Mouse (Mus musculus): Measurements from ENCODE around the gene Ccsap.

DNA sequence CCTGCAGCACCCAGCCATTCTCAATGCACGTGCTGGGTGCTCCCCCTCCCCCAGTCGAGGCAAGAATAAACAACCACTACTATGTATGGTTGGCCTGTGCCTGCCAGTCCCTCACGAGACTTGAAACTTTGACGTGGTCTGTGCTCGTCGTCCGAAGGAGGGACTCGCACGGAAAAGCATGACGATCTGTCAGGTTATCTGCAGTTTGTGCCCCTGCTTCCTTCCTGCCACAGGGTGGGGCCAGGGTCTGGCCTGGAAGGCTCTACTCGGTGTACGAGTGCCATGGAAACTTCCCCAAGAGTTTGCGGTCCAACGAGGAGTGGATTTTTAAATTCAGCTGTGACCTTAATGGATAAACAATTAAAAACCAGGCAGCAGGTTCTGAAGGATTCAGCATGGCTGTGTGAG, 53.0 kb downstream of the Ccsap start:
- TF ChIP-seq NELFE (IDR thresholded peaks at IDR 0.05; ENCODE audit: low read depth, low read length) (no peak), MXI1 (IDR thresholded peaks at IDR 0.05; ENCODE audit: low read depth, low read length) (no peak), CTCF (conservative IDR thresholded peaks at IDR 0.05 in 1 of 2, IDR thresholded peaks at IDR 0.05 in 1 of 2; ENCODE audit: low read depth in 2 of 2, low read length in 2 of 2) (no peak), EP300 (IDR thresholded peaks at IDR 0.05; ENCODE audit: low read length) (no peak), ZNF384 (IDR thresholded peaks at IDR 0.05; ENCODE audit: low read depth, low read length) (no peak), USF1 (IDR thresholded peaks at IDR 0.05; ENCODE audit: low read depth, low read length) (no peak), CHD1 (IDR thresholded peaks at IDR 0.05; ENCODE audit: low read depth, low read length) (no peak), POLR2A (IDR thresholded peaks at IDR 0.05; ENCODE audit: low read depth, low read length) (no peak)
